Mouse (Mus musculus): ENCODE measurements around the gene Trim71. TPM values are rescaled to one million over a fixed set of nuclear protein-coding genes. Genes with fewer than 3 reads are reported as not detected.
A peak's percentile ranks its signal among the peaks of the same experiment; 100 is the strongest.

The Trim71 gene
- polyA plus RNA-seq, 1 experiment from 2014 or later, result 0.46 TPM

GRCm38 (mm10) chr9:114550033-114550432, 14.1 kb downstream of the Trim71 start:
- Histone ChIP-seq H3K9ac (ENCODE audit: low read depth, low read length) (no peak overlapping the region), H3K9me3 (replicated peaks; ENCODE audit: low read length) (no peaks in the 10 kb centered on the region), H3K27me3 (ENCODE audit: insufficient read depth, low read length) (no peaks in the 10 kb centered on the region), H3K27ac (no peak overlapping the region), H3K36me3 (ENCODE audit: insufficient read depth, low read length) (no peaks in the 10 kb centered on the region), H3K4me3 (replicated peaks; ENCODE audit: low read depth, low read length) (no peak overlapping the region), H3K4me2 (ENCODE audit: low read length) (no peak overlapping the region), H3K4me1 (replicated peaks; ENCODE audit: insufficient read depth, low read length) (peaks cover 15% of the 10 kb centered on the region)
- no peak for TF ChIP-seq CTCF (IDR thresholded peaks at IDR 0.05; ENCODE audit: low read depth)
- no peak for ATAC-seq (replicated peaks; ENCODE audit: low FRiP score, low read depth)
- DNase-seq (ENCODE audit: low spot score), result no peak
- WGBS, result 55% methylated on average over 6 of the region's 6 CpGs

DNA sequence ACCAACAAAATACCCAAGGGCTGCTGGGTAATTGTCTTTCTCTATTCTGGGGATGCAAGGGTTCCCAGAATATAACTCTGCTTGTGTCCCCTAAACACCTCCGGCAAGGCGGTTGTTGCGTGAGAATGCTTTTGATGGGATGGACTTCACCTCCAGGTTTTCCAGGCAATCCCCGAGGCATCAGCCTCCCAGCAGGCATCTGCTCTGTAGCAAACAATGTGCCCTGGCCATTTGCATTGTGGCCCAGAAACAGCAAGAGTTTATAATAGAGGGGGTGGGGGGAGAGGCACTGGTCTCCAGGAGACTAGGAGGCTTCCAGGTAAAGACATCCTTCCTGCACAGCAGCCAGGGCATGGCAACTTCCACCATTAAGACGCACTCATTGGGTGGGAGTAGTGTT, 15.1 kb downstream of the Trim71 start:
- Histone ChIP-seq H3K4me2 (ENCODE audit: low read length) (no peak overlapping the region), H3K27ac (no peak overlapping the region), H3K27me3 (ENCODE audit: insufficient read depth, low read length) (no peaks in the 10 kb centered on the region), H3K9ac (ENCODE audit: low read depth, low read length) (no peak overlapping the region), H3K36me3 (ENCODE audit: insufficient read depth, low read length) (no peaks in the 10 kb centered on the region), H3K4me3 (replicated peaks; ENCODE audit: low read depth, low read length) (no peak overlapping the region), H3K4me1 (replicated peaks; ENCODE audit: insufficient read depth, low read length) (peaks cover 23% of the 10 kb centered on the region), H3K9me3 (replicated peaks; ENCODE audit: low read length) (no peaks in the 10 kb centered on the region)
- WGBS, result 56% methylated on average over 5 of the region's 5 CpGs
- ATAC-seq (replicated peaks; ENCODE audit: low FRiP score, low read depth), result no peak
- TF ChIP-seq CTCF (IDR thresholded peaks at IDR 0.05; ENCODE audit: low read depth), result no peak
- DNase-seq (ENCODE audit: low spot score), result no peak

DNA sequence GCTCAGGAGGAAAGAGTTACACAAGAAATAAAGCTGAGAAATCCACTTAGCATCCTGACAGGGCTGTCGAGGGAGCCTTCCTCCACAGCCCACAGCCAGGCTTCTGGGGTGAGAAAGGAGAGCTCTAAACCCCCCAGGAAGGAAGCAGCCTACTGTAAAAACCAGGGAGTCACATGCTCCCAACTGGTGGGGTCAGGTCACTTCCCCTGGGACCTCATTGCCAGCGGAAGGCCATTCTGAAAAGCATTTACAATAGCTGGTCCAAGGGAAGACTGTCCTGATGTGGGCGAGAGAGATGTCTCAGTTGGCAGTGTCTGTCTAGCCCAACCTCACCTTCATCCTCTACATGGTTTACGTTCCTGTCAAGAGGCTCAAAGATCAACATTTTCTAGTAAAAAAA, 15.7 kb downstream of the Trim71 start:
- ATAC-seq (replicated peaks; ENCODE audit: low FRiP score, low read depth) (no peak), DNase-seq (ENCODE audit: low spot score) (no peak)
- H3K36me3 ChIP-seq (ENCODE audit: insufficient read depth, low read length), result no peaks in the 10 kb centered on the region
- H3K4me1 ChIP-seq (replicated peaks; ENCODE audit: insufficient read depth, low read length), result peaks cover 26% of the 10 kb centered on the region
- 33% methylated on average over 4 of the region's 4 CpGs for WGBS
- H3K9me3 ChIP-seq (replicated peaks; ENCODE audit: low read length), result no peaks in the 10 kb centered on the region
- no peak for TF ChIP-seq CTCF (IDR thresholded peaks at IDR 0.05; ENCODE audit: low read depth)
- no peaks in the 10 kb centered on the region for H3K27me3 ChIP-seq (ENCODE audit: insufficient read depth, low read length)
- peak overlapping the region; percentile 66; the same call in 1 of the 2 replicates for H3K27ac ChIP-seq
- no peak overlapping the region for H3K4me3 ChIP-seq (replicated peaks; ENCODE audit: low read depth, low read length)
- H3K9ac ChIP-seq (ENCODE audit: low read depth, low read length), result no peak overlapping the region
- H3K4me2 ChIP-seq (ENCODE audit: low read length), result no peak overlapping the region

GRCm38 (mm10) chr9:114547643-114548077, 16.5 kb downstream of the Trim71 start:
- ATAC-seq (replicated peaks; ENCODE audit: low FRiP score, low read depth), result no peak; the same call in 1 of the 2 replicates
- H3K4me1 ChIP-seq (replicated peaks; ENCODE audit: insufficient read depth, low read length), result peaks cover 24% of the 10 kb centered on the region
- no peak for TF ChIP-seq CTCF (IDR thresholded peaks at IDR 0.05; ENCODE audit: low read depth)
- no peaks in the 10 kb centered on the region for H3K27me3 ChIP-seq (ENCODE audit: insufficient read depth, low read length)
- WGBS, result 57% methylated on average over 6 of the region's 6 CpGs
- DNase-seq (ENCODE audit: low spot score), result no peak
- H3K4me2 ChIP-seq (ENCODE audit: low read length), result no peak overlapping the region
- 0 out of 2 replicates have a peak overlapping the region, but pooled peaks have one; percentile 18 for H3K9ac ChIP-seq (ENCODE audit: low read depth, low read length)
- no peaks in the 10 kb centered on the region for H3K9me3 ChIP-seq (replicated peaks; ENCODE audit: low read length)
- peak overlapping the region; percentile 66 for H3K27ac ChIP-seq
- H3K4me3 ChIP-seq (replicated peaks; ENCODE audit: low read depth, low read length), result no peak overlapping the region
- H3K36me3 ChIP-seq (ENCODE audit: insufficient read depth, low read length), result no peaks in the 10 kb centered on the region

GRCm38 (mm10) chr9:114546765-114547164, 17.4 kb downstream of the Trim71 start:
- Histone ChIP-seq H3K27ac (no peak overlapping the region), H3K4me1 (replicated peaks; ENCODE audit: insufficient read depth, low read length) (peaks cover 22% of the 10 kb centered on the region), H3K4me2 (ENCODE audit: low read length) (no peak overlapping the region), H3K9me3 (replicated peaks; ENCODE audit: low read length) (no peaks in the 10 kb centered on the region), H3K36me3 (ENCODE audit: insufficient read depth, low read length) (no peaks in the 10 kb centered on the region), H3K4me3 (replicated peaks; ENCODE audit: low read depth, low read length) (no peak overlapping the region), H3K9ac (ENCODE audit: low read depth, low read length) (no peak overlapping the region), H3K27me3 (ENCODE audit: insufficient read depth, low read length) (no peaks in the 10 kb centered on the region)
- no peak for TF ChIP-seq CTCF (IDR thresholded peaks at IDR 0.05; ENCODE audit: low read depth)
- 51% methylated on average over 12 of the region's 12 CpGs for WGBS
- DNase-seq (ENCODE audit: low spot score) (no peak), ATAC-seq (replicated peaks; ENCODE audit: low FRiP score, low read depth) (no peak)

DNA sequence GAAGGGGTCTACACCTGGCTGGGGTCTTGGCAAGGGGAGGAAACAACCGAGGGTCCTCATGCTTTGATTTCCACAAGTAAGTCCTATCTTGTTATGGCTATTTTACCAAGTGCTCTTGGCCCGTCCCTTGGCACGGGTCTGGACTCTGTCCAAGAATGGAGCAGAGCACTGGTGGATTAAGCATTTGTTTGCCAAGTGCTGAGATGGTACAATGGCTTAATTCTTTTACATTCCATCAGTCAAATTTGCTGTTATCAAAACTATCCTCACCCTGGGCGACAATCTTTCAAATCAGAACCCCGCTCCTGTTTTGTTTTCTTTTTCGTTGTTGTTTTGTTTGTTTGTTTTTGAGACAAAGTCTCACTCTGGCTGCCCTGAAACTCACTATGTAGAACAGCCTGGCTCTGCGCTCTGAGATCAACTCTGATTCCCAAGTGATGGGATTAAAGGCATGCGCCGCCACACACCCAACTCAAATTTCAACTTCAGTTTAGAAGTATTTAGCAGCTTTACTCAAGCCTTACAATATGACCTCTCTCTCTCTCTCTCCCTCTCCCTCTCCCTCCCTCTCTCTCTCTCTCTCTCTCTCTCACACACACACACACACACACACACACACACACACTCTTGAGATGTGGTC, 19.3 kb downstream of the Trim71 start:
- Histone ChIP-seq H3K9ac (ENCODE audit: low read depth, low read length) (no peak overlapping the region), H3K27me3 (ENCODE audit: insufficient read depth, low read length) (no peaks in the 10 kb centered on the region), H3K4me2 (ENCODE audit: low read length) (peak overlapping the region; percentile 30; the same call in 1 of the 2 replicates), H3K4me3 (replicated peaks; ENCODE audit: low read depth, low read length) (no peak overlapping the region), H3K36me3 (ENCODE audit: insufficient read depth, low read length) (no peaks in the 10 kb centered on the region), H3K4me1 (replicated peaks; ENCODE audit: insufficient read depth, low read length) (peaks cover 22% of the 10 kb centered on the region), H3K27ac (peak overlapping the region; percentile 13; the same call in 1 of the 2 replicates), H3K9me3 (replicated peaks; ENCODE audit: low read length) (no peaks in the 10 kb centered on the region)
- TF ChIP-seq CTCF (IDR thresholded peaks at IDR 0.05; ENCODE audit: low read depth), result no peak
- DNase-seq (ENCODE audit: low spot score) (no peak), ATAC-seq (replicated peaks; ENCODE audit: low FRiP score, low read depth) (no peak)
- 29% methylated on average over 9 of the region's 9 CpGs for WGBS
